Mouse (Mus musculus) erythroblast, embryonic 14.5 days (primary cell): Measurements from ENCODE around the gene B3gnt2. TPM values are rescaled to one million over a fixed set of nuclear protein-coding genes. Genes with fewer than 3 reads are reported as not detected.

ENCODE experiments used
- H3K27me3 ChIP-seq: 2 replicates; pipeline ENCODE4 v1.6.1; 2012; ENCODE audit warnings: inconsistent platforms; ENCODE audit not compliant: control insufficient read depth
- H3K36me3 ChIP-seq: 2 replicates; pipeline ENCODE4 v1.6.1; 2012; ENCODE audit warnings: mild to moderate bottlenecking, inconsistent platforms; ENCODE audit not compliant: control insufficient read depth
- H3K4me1 ChIP-seq: 2 replicates; pipeline ENCODE4 v1.6.1; 2012; ENCODE audit warnings: inconsistent platforms; ENCODE audit not compliant: control insufficient read depth
- H3K4me3 ChIP-seq: replicated peaks from 2 replicates; pipeline ENCODE3; 2012; ENCODE audit warnings: moderate library complexity, mild to moderate bottlenecking, inconsistent platforms
- H3K9me3 ChIP-seq: 2 replicates; pipeline ENCODE4 v1.6.1; 2012; ENCODE audit warnings: low read length, inconsistent platforms, mixed read lengths; ENCODE audit not compliant: control insufficient read depth
- GATA1 ChIP-seq: IDR thresholded peaks from 2 replicates; pipeline ENCODE4 v1.6.1; 2012; ENCODE audit warnings: low read length, inconsistent platforms, mixed read lengths
- TAL1 ChIP-seq: IDR thresholded peaks from 3 replicates; pipeline ENCODE4 v1.6.1; 2012; ENCODE audit warnings: low read length, inconsistent platforms, mixed read lengths
- polyA plus RNA-seq: library from polyadenylated mRNA; stranded (reverse); fragments of >175 nt; gene quantifications from 2 replicates; pipeline ENCODE4 v1.2.3, GENCODE M21; 2012

Gene B3gnt2
- polyA plus RNA-seq, 1 experiment = 0.07 TPM

GRCm38 (mm10) chr11:22853477-22854157 lies 7.1 kb downstream of the B3gnt2 start:
- H3K9me3 ChIP-seq = no peaks in the 10 kb centered on the region
- H3K36me3 ChIP-seq = no peaks in the 10 kb centered on the region; the same call in 1 of the 2 replicates
- TF ChIP-seq GATA1 (no peak), TAL1 (no peak)
- H3K27me3 ChIP-seq = peaks cover 13% of the 10 kb centered on the region
- no peak overlapping the region for H3K4me3 ChIP-seq
- peaks cover 42% of the 10 kb centered on the region for H3K4me1 ChIP-seq

DNA sequence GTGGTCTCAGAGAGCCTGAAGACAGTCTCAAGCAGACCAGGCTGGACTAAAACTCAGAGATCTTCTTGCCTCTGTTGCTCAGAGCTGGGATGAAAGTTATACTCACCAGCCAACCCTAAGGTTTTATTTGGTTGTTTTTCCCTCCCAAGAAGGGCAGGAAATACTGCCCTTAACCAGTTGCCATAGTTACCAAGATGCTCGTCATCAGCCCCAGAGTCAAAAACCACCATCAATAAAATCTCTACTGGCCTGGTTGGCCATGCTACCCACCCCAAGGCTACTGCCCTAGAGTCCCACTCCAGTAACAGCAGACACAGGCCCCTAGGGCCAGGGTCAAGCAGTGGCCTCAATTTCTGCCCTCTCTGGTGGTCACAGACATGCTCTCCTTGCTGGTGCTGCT lies 8.3 kb downstream of the B3gnt2 start:
- no peak for TF ChIP-seq TAL1
- no peak for TF ChIP-seq GATA1
- Histone ChIP-seq H3K4me1 (peaks cover 41% of the 10 kb centered on the region), H3K27me3 (peaks cover 2% of the 10 kb centered on the region), H3K4me3 (no peak overlapping the region), H3K36me3 (no peaks in the 10 kb centered on the region; the same call in 1 of the 2 replicates), H3K9me3 (no peaks in the 10 kb centered on the region)

- Histone ChIP-seq H3K4me3 (no peak overlapping the region), H3K9me3 (no peaks in the 10 kb centered on the region), H3K27me3 (no peaks in the 10 kb centered on the region), H3K36me3 (no peaks in the 10 kb centered on the region; the same call in 1 of the 2 replicates), H3K4me1 (peaks cover 48% of the 10 kb centered on the region)
- no peak for TF ChIP-seq TAL1
- TF ChIP-seq GATA1 = no peak
Observed at GRCm38 (mm10) chr11:22851416-22851815, 9.3 kb downstream of the B3gnt2 start.

DNA sequence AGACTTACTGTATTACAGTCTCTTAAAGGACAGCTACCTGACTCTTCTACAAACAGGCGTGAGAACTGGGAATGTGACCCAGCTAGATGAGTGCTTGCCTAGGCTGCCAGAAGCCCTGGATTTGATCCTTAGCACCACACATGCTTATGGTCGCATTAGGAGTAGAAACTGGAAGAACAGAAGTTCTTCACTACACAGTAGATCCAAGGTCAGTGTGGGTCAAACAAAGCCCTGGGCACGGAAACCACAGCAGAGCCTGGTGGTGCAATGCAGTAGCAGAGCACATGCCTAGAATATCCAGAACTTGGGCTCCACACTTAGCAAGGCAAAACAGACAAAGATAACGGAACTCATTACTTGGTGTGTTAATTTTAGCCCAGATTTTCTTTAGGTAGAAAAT lies 10.7 kb downstream of the B3gnt2 start:
- peaks cover 58% of the 10 kb centered on the region for H3K4me1 ChIP-seq
- H3K27me3 ChIP-seq = no peaks in the 10 kb centered on the region
- H3K9me3 ChIP-seq = no peaks in the 10 kb centered on the region
- no peak for TF ChIP-seq GATA1
- no peak for TF ChIP-seq TAL1
- no peak overlapping the region for H3K4me3 ChIP-seq
- no peaks in the 10 kb centered on the region; the same call in 1 of the 2 replicates for H3K36me3 ChIP-seq

DNA sequence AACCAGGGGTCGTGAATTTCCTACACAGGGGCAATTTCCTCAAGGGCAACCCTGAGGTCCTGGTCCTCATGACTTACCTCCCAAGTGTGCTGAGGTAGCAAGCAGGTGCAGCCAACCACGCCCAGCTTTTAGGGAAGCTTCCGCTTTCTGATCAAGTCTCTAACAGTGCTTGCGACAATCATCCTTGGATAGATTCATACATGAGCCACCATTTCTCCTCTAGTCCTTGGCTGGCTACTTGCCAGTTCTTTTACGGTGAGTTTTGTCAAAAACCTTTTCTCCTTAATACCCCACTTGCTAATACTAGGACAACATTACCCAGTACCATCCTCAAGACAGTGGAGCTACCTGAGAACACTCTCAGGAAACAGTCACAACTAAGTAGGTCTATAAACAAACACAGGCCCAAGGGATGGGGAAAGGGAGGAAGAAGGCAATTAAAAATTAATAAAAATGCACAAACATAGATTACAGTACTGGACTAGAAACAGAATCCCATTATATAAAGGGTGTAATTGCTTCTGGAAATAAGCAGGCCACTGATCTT lies 12.0 kb downstream of the B3gnt2 start:
- Histone ChIP-seq H3K27me3 (no peaks in the 10 kb centered on the region), H3K4me1 (peaks cover 62% of the 10 kb centered on the region), H3K36me3 (no peaks in the 10 kb centered on the region; the same call in 1 of the 2 replicates), H3K9me3 (no peaks in the 10 kb centered on the region), H3K4me3 (no peak overlapping the region)
- no peak for TF ChIP-seq GATA1
- no peak for TF ChIP-seq TAL1

- Histone ChIP-seq H3K4me3 (no peak overlapping the region), H3K9me3 (no peaks in the 10 kb centered on the region), H3K27me3 (no peaks in the 10 kb centered on the region), H3K4me1 (peaks cover 69% of the 10 kb centered on the region), H3K36me3 (no peaks in the 10 kb centered on the region)
- TF ChIP-seq TAL1 (no peak), GATA1 (no peak)
Observed at GRCm38 (mm10) chr11:22847732-22848648, 12.8 kb downstream of the B3gnt2 start.

GRCm38 (mm10) chr11:22846960-22847731 lies 13.6 kb downstream of the B3gnt2 start:
- H3K27me3 ChIP-seq = no peaks in the 10 kb centered on the region
- no peak overlapping the region for H3K4me3 ChIP-seq
- no peaks in the 10 kb centered on the region for H3K36me3 ChIP-seq
- H3K4me1 ChIP-seq = peaks cover 77% of the 10 kb centered on the region
- TF ChIP-seq TAL1 = no peak
- no peak for TF ChIP-seq GATA1
- H3K9me3 ChIP-seq = no peaks in the 10 kb centered on the region

- no peaks in the 10 kb centered on the region for H3K36me3 ChIP-seq
- no peaks in the 10 kb centered on the region for H3K9me3 ChIP-seq
- no peak for TF ChIP-seq TAL1
- H3K4me1 ChIP-seq = peaks cover 78% of the 10 kb centered on the region
- H3K4me3 ChIP-seq = no peak overlapping the region
- no peaks in the 10 kb centered on the region for H3K27me3 ChIP-seq
Observed at GRCm38 (mm10) chr11:22846093-22846835, 14.5 kb downstream of the B3gnt2 start.
